Mouse (Mus musculus) left cerebral cortex, adult 9 months (tissue): ENCODE data around the gene Slc24a5.
A peak's percentile ranks its signal among the peaks of the same experiment; 100 is the strongest.
"Not testable (repeated sequence)": the region's sequence is repeated elsewhere in the genome, so short reads cannot be mapped to it uniquely, and the experiment has no call there.

Source experiments
- DNase-seq, 2 experiments: peaks; one replicate each; pipeline ENCODE4 v3.0.0; 2022; ENCODE audit warnings: low spot score in 2 of 2

Slc24a5 gene

DNA sequence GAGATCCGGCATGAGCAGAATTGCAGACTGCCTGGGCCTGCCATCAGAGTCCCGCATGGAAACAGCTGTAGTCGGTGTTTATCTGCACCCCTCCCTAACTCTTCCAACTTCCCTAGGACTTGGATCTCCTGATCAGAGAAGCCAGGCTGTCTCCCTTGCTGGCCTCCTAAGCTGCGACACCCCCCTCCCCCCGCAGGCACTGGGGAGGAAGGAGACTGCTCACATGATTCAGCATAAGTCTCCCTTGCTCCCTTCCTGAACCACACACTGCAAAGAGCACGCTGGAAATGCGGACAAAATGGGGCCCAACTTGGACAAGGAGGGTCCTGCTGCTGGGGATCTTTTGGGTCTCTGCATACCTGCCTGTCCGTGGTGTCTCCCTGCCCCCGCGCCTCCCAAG lies at the start of gene Slc24a5:
Slc24a5 (plus strand) TSS at position 231 of the 400 bp plus-strand sequence.
- no peak for DNase-seq

DNA sequence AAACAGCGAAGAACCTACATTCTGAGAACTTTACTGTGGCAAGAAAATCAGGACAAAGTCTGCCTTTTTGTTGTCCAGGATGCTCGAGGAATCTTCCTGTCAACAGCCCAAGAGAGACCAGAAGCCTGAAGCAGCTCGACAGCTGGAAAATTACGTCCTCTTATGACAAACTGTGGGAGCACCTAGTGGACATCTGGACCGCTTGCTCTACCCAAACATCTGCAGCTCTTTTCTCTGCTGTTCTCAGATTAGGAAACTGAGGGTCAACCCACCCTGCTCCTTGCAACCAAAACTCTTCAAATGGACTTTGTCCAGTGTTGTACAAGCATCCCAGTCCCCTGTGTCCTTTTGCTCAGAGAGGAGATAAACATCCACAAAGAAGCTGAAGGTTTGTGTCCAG lies 43.5 kb upstream of the Slc24a5 start:
- DNase-seq: no peak

- no peak for DNase-seq
Measured at GRCm38 (mm10) chr2:125026358-125027000, 41.4 kb upstream of the Slc24a5 start.

DNA sequence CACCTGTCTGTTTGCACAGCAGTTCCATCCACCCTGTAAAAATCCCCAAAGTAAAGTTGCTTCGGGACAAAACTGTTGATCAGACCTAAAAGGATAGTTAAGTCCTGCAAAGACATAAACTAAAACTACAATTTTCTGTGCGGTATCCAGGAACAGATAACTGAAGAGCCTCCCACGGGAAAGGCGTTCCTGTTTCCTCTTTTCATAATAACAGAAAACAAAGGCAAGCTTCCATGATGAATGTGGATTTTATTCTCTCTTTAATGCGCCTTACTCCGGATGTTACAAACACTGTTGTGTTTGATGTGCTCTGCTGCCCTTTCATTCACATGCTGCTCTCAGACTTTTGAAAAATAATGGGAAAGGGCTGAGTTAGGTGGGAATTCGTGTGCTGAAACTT lies 37.3 kb upstream of the Slc24a5 start:
- no peak for DNase-seq

DNA sequence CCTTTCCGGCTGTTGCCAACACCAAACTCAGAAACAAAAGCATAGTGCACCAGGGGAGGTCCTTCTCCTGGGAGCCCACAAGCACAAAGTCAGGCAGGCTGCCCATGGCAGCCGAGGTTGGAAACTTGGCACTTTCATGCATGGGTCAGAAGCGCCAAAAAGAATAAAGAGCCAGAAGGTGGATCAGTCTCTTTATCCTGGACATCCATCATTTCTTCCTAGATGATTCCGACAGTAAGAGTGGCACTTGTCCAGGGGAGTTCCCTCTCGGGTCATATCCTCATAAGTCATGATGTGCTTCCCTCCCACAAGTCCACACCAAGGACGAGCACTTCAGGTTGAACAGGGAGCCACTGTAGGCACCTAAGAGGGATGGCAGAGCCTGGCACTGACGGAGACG lies 36.8 kb upstream of the Slc24a5 start:
- DNase-seq: no peak

- peak in 1 of 2 experiments; percentile 38 for DNase-seq
Measured at GRCm38 (mm10) chr2:125031562-125032257, 36.2 kb upstream of the Slc24a5 start.

DNA sequence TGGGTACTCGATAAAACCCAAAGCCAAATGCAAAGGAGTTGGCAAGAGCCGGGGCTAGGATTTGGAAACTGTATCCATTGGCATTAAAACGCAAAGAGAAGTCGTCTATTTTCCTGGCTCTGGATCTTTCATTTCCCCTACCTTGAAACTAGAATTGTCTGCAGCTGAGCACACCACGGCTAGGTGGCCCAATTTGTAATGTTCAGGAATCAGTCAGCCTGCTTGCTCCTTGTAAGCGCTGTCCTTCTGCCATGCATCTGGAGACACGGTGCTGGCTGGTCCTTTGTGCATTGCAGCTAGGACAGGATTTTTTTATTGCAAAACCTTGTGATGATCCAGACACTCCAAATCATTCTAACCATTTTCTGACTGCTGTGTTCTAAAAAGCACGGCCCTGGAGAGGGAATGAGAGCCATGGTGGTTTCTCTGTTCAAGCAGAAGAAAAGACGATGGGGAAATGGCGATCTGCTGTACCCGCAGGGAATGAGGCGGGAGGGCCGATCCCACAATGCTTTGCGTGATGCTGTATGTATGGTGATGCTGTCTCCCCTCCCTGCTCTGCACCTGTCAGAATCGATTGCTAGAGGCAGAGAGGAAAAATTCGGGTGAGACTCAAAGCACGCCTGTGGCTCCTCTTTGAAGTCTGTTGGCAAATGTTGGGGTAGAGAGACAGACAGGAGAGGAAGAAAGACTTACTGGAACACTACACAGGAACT lies 35.5 kb upstream of the Slc24a5 start:
- DNase-seq: peak in 1 of 2 experiments; percentile 34

GRCm38 (mm10) chr2:125033042-125033743 lies 34.7 kb upstream of the Slc24a5 start:
- no peak for DNase-seq

- DNase-seq: no peak
Measured at GRCm38 (mm10) chr2:125055316-125055903, 12.5 kb upstream of the Slc24a5 start.

- peak in 1 of 2 experiments; percentile 22 for DNase-seq
Measured at GRCm38 (mm10) chr2:125057250-125057815, 10.6 kb upstream of the Slc24a5 start.

GRCm38 (mm10) chr2:125061451-125061850 lies 6.5 kb upstream of the Slc24a5 start:
- DNase-seq: no peak

- DNase-seq: no peak
Measured at GRCm38 (mm10) chr2:125062944-125063343, 5.0 kb upstream of the Slc24a5 start.

DNA sequence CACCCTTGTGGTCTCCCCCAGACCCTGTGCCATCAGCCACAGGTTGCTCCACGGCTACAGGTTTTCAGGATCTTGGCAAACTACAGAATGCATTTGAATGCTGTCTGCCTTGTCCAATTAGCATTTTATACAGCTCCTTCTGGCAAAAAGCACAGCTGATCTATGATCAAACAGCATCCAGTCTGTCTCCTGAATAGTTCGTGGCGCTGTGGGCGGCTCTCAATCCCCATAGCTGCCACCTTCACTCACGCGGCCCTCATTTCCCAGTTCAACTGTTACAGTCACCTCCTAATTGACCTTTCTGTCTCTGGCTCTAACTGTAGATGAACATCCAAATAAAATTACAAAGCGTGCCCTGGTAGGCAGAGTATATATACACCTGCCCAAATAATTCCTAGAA lies 551 bp upstream of the Slc24a5 start:
- DNase-seq: no peak

- DNase-seq: no peak
Measured at GRCm38 (mm10) chr2:125068696-125069095, 772 bp downstream of the Slc24a5 start.

- DNase-seq: no peak
Measured at GRCm38 (mm10) chr2:125073056-125073780, 5.3 kb downstream of the Slc24a5 start.

GRCm38 (mm10) chr2:125083879-125084278 lies 16.0 kb downstream of the Slc24a5 start:
- no peak for DNase-seq

DNA sequence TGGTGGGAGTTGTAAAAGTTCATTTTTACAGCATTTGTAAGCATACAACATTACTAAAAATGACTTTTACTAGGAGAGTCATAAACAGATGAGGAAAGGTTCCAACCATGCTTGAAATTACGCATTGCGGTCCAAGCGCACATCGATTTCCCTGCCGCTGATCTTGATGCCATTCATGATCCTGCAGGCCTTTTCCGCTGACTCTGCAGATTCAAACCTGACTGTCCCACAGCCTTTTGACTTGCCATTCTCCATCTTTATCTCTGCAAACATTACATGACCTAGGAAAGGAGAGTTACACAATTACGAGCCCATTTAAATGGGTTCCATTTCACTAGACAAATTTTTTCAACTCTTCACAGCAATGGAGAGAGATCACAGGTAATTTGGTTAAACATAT lies 20.8 kb downstream of the Slc24a5 start:
- DNase-seq: no peak

DNA sequence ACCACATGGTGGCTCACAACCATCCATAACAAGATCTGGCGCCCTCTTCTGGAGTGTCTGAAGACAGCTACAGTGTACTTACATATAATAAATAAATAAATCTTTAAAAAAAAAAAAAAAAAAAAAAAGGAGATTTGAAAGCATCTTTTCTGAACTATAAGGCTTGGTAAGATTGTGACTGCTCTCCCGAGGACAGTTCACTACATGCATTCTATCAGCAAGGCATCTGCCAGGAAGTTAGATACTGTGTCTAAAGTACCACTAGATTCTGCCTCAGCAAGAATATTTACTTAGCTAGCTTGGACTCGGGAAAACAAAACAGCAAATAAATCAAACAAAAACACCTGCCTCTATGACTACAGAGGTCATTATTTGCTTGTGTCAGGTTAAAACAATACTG lies 24.2 kb downstream of the Slc24a5 start:
- not testable (repeated sequence) for DNase-seq

DNA sequence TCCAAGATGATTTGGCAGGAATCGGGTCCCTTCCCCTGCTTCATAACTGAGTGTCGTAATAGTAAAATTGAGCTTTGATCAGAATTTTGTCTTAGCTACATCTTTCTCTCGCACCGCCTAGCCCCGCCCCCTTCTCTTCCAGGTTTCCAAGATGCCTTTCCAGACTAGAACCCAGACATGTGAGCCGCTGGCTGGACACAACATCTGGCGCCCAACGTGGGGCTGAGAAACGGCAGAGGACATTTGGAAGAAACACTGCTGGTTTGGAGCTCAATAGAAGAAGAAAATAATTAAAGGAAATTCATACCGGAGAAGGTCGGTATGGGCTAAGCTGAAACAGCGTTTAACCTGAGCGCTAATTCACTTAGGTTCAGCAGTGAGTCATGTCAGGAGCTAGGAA lies 36.6 kb downstream of the Slc24a5 start:
- not testable (repeated sequence) for DNase-seq

GRCm38 (mm10) chr2:125106536-125106935 lies 38.6 kb downstream of the Slc24a5 start:
- not testable (repeated sequence) for DNase-seq
